Mouse (Mus musculus) MEL (cell line): ENCODE results near the gene Cep95. TPM values are rescaled to one million over a fixed set of nuclear protein-coding genes. Genes with fewer than 3 reads are reported as not detected.

ENCODE experiments used
- DNase-seq: peaks from one replicate; pipeline ENCODE4 v3.0.0; 2011; ENCODE audit warnings: low read depth, low spot score
- H3K27ac ChIP-seq: 2 replicates; pipeline ENCODE4 v1.5.1; 2012; ENCODE audit warnings: low read depth, mild to moderate bottlenecking, control low read depth, low read length, moderate library complexity; ENCODE audit not compliant: control insufficient read depth
- H3K27me3 ChIP-seq, 2 experiments: fragments of 150-350 bp in 1 of 2; sonication (generic) in 1 of 2; 2 replicates each; pipeline ENCODE4 v1.6.1; 2012; ENCODE audit warnings: low read length in 2 of 2, mild to moderate bottlenecking in 2 of 2, improper control_type of control experiment in 1 of 2, moderate library complexity in 1 of 2; ENCODE audit not compliant: insufficient read depth in 2 of 2, control insufficient read depth in 1 of 2
- H3K36me3 ChIP-seq, 2 experiments: 2 replicates each; pipeline ENCODE4 v1.6.1; 2012 to 2014; ENCODE audit warnings: low read length in 2 of 2, improper control_type of control experiment in 1 of 2, inconsistent platforms in 1 of 2, mild to moderate bottlenecking in 1 of 2; ENCODE audit not compliant: insufficient read depth in 2 of 2, control insufficient read depth in 1 of 2
- H3K4me1 ChIP-seq, 2 experiments: fragments of 150-350 bp in 1 of 2; sonication (generic) in 1 of 2; 2 replicates each; pipeline ENCODE4 v1.6.1; 2012; ENCODE audit warnings: low read length in 2 of 2, improper control_type of control experiment in 1 of 2, mild to moderate bottlenecking in 1 of 2; ENCODE audit not compliant: insufficient read depth in 2 of 2, control insufficient read depth in 1 of 2
- H3K4me3 ChIP-seq, 2 experiments: fragments of 150-350 bp in 1 of 2; sonication (generic) in 1 of 2; 2 replicates each; pipeline ENCODE4 v1.5.1; 2012; ENCODE audit warnings: low read depth in 2 of 2, low read length in 2 of 2, mild to moderate bottlenecking in 2 of 2, moderate library complexity in 2 of 2, control low read depth in 1 of 2, improper control_type of control experiment in 1 of 2; ENCODE audit not compliant: control insufficient read depth in 1 of 2, insufficient read depth in 1 of 2
- H3K79me2 ChIP-seq: 2 replicates; pipeline ENCODE4 v1.6.1; 2012; ENCODE audit warnings: mild to moderate bottlenecking, low read length, moderate library complexity; ENCODE audit not compliant: control insufficient read depth, poor library complexity, insufficient read depth
- H3K9ac ChIP-seq: 2 replicates; pipeline ENCODE4 v1.6.1; 2012; ENCODE audit warnings: low read depth, mild to moderate bottlenecking, control low read depth, low read length, moderate library complexity; ENCODE audit not compliant: control insufficient read depth, poor library complexity, severe bottlenecking
- H3K9me3 ChIP-seq: fragments of 150-350 bp; sonication (generic); replicated peaks from 2 replicates; pipeline ENCODE4 v1.6.1; 2012; ENCODE audit warnings: mild to moderate bottlenecking, low read length, improper control_type of control experiment, moderate library complexity; ENCODE audit not compliant: insufficient read depth
- BHLHE40 ChIP-seq: IDR thresholded peaks from 2 replicates; pipeline ENCODE4 v1.6.1; 2012; ENCODE audit warnings: low read depth, mild to moderate bottlenecking, inconsistent platforms, low read length, improper control_type of control experiment, borderline replicate concordance
- CHD1 ChIP-seq: IDR thresholded peaks from 2 replicates; pipeline ENCODE4 v1.6.1; 2012; ENCODE audit warnings: low read depth, mild to moderate bottlenecking, inconsistent platforms, low read length, improper control_type of control experiment
- CTCF ChIP-seq, 3 experiments: IDR thresholded peaks in 2 of 3; conservative IDR thresholded peaks in 1 of 3; 2 replicates each; pipeline ENCODE4 v1.5.1; 2011 to 2012; ENCODE audit warnings: low read length in 3 of 3, low read depth in 2 of 3, mild to moderate bottlenecking in 2 of 3, improper control_type of control experiment in 1 of 3, inconsistent platforms in 1 of 3, mixed read lengths in 1 of 3, moderate library complexity in 1 of 3; ENCODE audit not compliant: control insufficient read depth in 1 of 3, insufficient read depth in 1 of 3, poor library complexity in 1 of 3, severe bottlenecking in 1 of 3
- GABPA ChIP-seq: IDR thresholded peaks from 2 replicates; pipeline ENCODE4 v1.6.1; 2012; ENCODE audit warnings: low read depth, mild to moderate bottlenecking, inconsistent platforms, low read length, improper control_type of control experiment, moderate library complexity
- GATA1 ChIP-seq: IDR thresholded peaks from 2 replicates; pipeline ENCODE4 v1.6.1; 2011; ENCODE audit warnings: low read depth, low read length, improper control_type of control experiment
- MAZ ChIP-seq: IDR thresholded peaks from 2 replicates; pipeline ENCODE4 v1.6.1; 2012; ENCODE audit warnings: low read depth, mild to moderate bottlenecking, inconsistent platforms, low read length, improper control_type of control experiment
- MXI1 ChIP-seq: IDR thresholded peaks from 2 replicates; pipeline ENCODE4 v1.6.1; 2011; ENCODE audit warnings: mild to moderate bottlenecking, low read depth, low read length, improper control_type of control experiment
- MYB ChIP-seq: IDR thresholded peaks from 2 replicates; pipeline ENCODE4 v1.6.1; 2011; ENCODE audit warnings: mild to moderate bottlenecking, low read depth, low read length, improper control_type of control experiment
- MYC ChIP-seq: IDR thresholded peaks from 2 replicates; pipeline ENCODE4 v1.6.1; 2011; ENCODE audit warnings: low read depth, mild to moderate bottlenecking, low read length, improper control_type of control experiment, moderate library complexity
- NRF1 ChIP-seq: IDR thresholded peaks from 2 replicates; pipeline ENCODE4 v1.6.1; 2014; ENCODE audit warnings: low read depth, mild to moderate bottlenecking, inconsistent platforms, low read length, improper control_type of control experiment, moderate library complexity; ENCODE audit not compliant: poor library complexity, insufficient read depth, severe bottlenecking
- POLR2AphosphoS2 ChIP-seq: IDR thresholded peaks from 2 replicates; pipeline ENCODE4 v1.6.1; 2011; ENCODE audit warnings: low read length, improper control_type of control experiment
- SMC3 ChIP-seq: IDR thresholded peaks from 2 replicates; pipeline ENCODE4 v1.6.1; 2011; ENCODE audit warnings: low read depth, low read length, improper control_type of control experiment
- TAL1 ChIP-seq: IDR thresholded peaks from 2 replicates; pipeline ENCODE4 v1.6.1; 2012; ENCODE audit warnings: mild to moderate bottlenecking, inconsistent platforms, low read length, moderate library complexity, mixed read lengths
- TBP ChIP-seq: IDR thresholded peaks from 2 replicates; pipeline ENCODE4 v1.8.0; 2011; ENCODE audit warnings: low read depth, low read length, improper control_type of control experiment
- TCF12 ChIP-seq: IDR thresholded peaks from 2 replicates; pipeline ENCODE4 v1.6.1; 2014; ENCODE audit warnings: low read depth, mild to moderate bottlenecking, inconsistent platforms, low read length, improper control_type of control experiment, moderate library complexity
- UBTF ChIP-seq: IDR thresholded peaks from 2 replicates; pipeline ENCODE4 v1.6.1; 2012; ENCODE audit warnings: low read depth, mild to moderate bottlenecking, inconsistent platforms, low read length, improper control_type of control experiment, moderate library complexity, borderline replicate concordance; ENCODE audit not compliant: insufficient read depth
- USF1 ChIP-seq: IDR thresholded peaks from 2 replicates; pipeline ENCODE4 v1.6.1; 2014; ENCODE audit warnings: low read depth, mild to moderate bottlenecking, inconsistent platforms, low read length, improper control_type of control experiment, moderate library complexity
- ZMIZ1 ChIP-seq: IDR thresholded peaks from 2 replicates; pipeline ENCODE4 v1.6.1; 2012; ENCODE audit warnings: low read depth, mild to moderate bottlenecking, inconsistent platforms, low read length, improper control_type of control experiment, moderate library complexity
- ZNF384 ChIP-seq: IDR thresholded peaks from 2 replicates; pipeline ENCODE4 v1.6.1; 2012; ENCODE audit warnings: low read depth, mild to moderate bottlenecking, inconsistent platforms, low read length, improper control_type of control experiment
- polyA plus RNA-seq, 2 experiments: library from polyadenylated mRNA; stranded (reverse) in 1 of 2; unstranded in 1 of 2; fragments of >175 nt in 1 of 2; fragments of >200 nt in 1 of 2; gene quantifications; 2 replicates each; pipeline versions ENCODE4 v1.2.1 to v1.2.4; 2012; ENCODE audit warnings: low replicate concordance in 2 of 2, low read depth in 1 of 2; ENCODE audit not compliant: insufficient read length in 2 of 2, insufficient read depth in 1 of 2, missing spikeins in 1 of 2
- total RNA-seq: library from RNA; depleted of rRNA; stranded (reverse); fragments of 300-350 nt; gene quantifications from 2 replicates; pipeline ENCODE4 v1.2.3, GENCODE M21; 2012

The Cep95 gene
- total and polyA plus RNA-seq, 3 experiments = 11.6 to 12.9 TPM; not detected in 1

DNA sequence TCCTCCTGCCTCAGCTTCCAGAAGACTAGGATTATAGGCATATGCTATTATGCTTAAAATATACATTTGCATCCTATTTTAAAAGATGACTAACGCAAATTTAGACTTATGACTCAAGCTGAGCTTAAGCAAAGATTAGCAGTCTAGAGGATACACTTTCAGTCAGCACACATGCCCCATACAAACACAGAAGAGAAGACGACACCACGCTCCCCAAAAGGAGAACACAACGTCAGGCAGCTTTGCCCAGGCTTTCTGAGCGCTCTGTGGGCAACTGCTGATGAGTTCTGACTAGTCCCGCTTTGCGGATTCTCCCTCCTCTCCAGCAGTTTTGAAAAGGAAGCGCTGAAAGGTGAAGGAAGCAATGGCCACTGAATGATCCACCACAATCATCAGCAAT lies 34.7 kb downstream of the Cep95 start:
- H3K4me1 ChIP-seq = peaks cover 0 to 2% of the 10 kb centered on the region in 2 experiments; a peak in 1 of 4 replicates
- H3K27ac ChIP-seq = no peak overlapping the region
- H3K9ac ChIP-seq = no peak overlapping the region
- no peaks in the 10 kb centered on the region for H3K9me3 ChIP-seq
- TF ChIP-seq TCF12 (no peak), GATA1 (no peak), MXI1 (no peak)
- peaks cover 5 to 6% of the 10 kb centered on the region in 2 experiments; a peak in 3 of 4 replicates for H3K36me3 ChIP-seq
- no peaks in the 10 kb centered on the region for H3K79me2 ChIP-seq
- H3K27me3 ChIP-seq = no peaks in the 10 kb centered on the region
- no peak for DNase-seq
- H3K4me3 ChIP-seq = no peak overlapping the region

DNA sequence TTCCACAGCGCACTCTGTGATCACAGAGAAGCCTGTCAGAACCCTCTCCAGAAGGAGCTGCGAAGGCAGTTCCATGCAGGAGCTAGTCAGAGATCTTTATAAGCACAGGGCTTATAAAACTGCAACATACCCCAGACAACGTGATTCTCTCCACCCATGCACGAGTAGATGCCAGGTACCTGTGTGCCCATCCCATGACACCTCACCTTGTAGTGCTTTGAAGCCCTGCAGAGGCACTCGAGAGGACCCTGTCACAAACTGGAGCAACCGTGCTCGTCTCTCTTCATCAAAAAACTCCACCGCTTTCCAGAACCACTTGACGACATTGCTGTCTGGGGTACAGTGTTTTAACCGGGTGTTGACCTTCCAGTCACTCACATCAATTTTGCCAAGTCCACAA lies 35.4 kb downstream of the Cep95 start:
- H3K9ac ChIP-seq = no peak overlapping the region
- H3K27ac ChIP-seq = no peak overlapping the region
- no peak for TF ChIP-seq GATA1
- TF ChIP-seq USF1 = no peak
- TF ChIP-seq GABPA = no peak
- TF ChIP-seq MYC = no peak
- no peak for TF ChIP-seq CHD1
- no peak for TF ChIP-seq TBP
- TF ChIP-seq ZNF384 = no peak
- no peak for TF ChIP-seq NRF1
- no peak for TF ChIP-seq SMC3
- no peak for TF ChIP-seq UBTF
- no peak for TF ChIP-seq MYB
- no peak for TF ChIP-seq MAZ
- no peak for TF ChIP-seq TAL1
- no peak for TF ChIP-seq CTCF (IDR thresholded peaks at IDR 0.05 in 2 of 3, conservative IDR thresholded peaks at IDR 0.05 in 1 of 3; ENCODE audit: control insufficient read depth in 1 of 3, insufficient read depth in 1 of 3, low read depth in 2 of 3, low read length in 3 of 3, poor library complexity in 1 of 3, severe bottlenecking in 1 of 3)
- no peak for TF ChIP-seq BHLHE40
- no peak for TF ChIP-seq POLR2AphosphoS2
- TF ChIP-seq TCF12 = no peak
- no peak for TF ChIP-seq ZMIZ1
- H3K27me3 ChIP-seq = no peaks in the 10 kb centered on the region
- H3K36me3 ChIP-seq = peaks cover 5% of the 10 kb centered on the region in 2 experiments; a peak in 3 of 4 replicates
- H3K4me3 ChIP-seq = no peak overlapping the region
- H3K4me1 ChIP-seq = peaks cover 0 to 2% of the 10 kb centered on the region in 2 experiments; a peak in 1 of 4 replicates
- H3K79me2 ChIP-seq = no peaks in the 10 kb centered on the region
- no peak for DNase-seq
- no peaks in the 10 kb centered on the region for H3K9me3 ChIP-seq
